Mouse (Mus musculus): ENCODE measurements around the gene Ndufs7.

Gene Ndufs7

DNA sequence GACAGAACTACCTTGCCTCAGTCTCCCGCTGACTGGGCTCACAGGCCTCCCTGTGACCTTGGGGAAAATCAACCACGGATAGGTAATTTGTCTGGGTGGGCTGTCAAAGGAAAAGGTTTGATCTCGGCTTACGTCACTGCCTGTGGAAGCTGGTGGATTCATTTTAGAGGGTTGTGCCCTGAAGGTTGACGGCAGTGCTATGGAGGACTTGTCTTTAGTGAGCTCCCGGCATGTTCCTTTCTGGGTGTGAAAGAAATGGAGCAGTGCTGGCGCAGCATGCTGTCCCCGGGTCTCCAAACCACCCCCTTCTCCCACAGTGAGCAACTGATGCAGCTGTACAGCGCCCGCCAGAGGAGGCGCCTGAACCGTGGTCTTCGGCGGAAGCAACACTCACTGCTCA lies 44.4 kb downstream of the Ndufs7 start:
- DNase-seq (ENCODE audit: low spot score), result no peak

DNA sequence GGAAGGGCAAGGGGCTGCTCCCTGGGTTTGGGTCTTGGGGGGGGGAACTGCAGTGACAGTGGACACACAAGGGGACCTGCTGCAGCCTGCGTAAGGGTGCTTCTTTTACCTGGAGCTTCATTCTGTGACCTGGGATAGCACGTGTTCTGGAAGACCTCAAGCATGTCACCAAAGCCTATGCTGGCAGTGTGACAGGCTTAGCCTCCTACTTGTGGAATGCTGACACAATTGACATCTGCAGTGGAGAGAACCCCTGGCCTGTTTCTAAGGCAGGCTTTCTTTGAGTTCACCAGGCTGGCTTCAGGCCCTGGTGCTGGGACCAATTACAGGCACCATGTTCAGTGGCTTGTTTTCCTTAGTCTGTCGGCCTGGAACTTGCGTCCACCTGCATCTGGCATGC lies 45.4 kb downstream of the Ndufs7 start:
- no peak for DNase-seq (ENCODE audit: low spot score)

DNA sequence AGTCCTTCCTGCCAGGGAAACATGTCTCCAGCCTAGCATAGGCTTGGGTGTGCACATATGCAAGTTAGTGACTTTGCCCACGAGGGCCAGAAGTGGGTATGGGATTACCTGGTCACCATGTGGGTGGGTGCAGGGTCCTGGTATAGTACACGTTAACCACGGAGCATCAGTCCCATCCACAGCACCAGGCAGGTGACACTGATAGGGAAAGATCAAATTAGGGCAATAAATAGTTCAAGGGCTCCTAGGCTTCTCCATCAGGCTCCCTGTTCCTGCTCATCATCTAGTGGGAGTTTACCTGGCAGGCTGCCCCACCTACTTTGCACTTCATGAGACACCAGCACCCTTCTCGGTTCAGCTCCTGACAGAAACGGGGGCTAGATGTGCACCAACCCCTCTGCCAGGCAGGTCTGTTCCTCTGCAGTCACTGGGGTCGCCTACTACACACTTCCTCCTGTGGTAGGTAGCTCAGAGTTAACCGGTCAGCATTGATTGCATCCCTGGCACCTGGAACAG lies 45.9 kb downstream of the Ndufs7 start:
- no peak for DNase-seq (ENCODE audit: low spot score)

DNA sequence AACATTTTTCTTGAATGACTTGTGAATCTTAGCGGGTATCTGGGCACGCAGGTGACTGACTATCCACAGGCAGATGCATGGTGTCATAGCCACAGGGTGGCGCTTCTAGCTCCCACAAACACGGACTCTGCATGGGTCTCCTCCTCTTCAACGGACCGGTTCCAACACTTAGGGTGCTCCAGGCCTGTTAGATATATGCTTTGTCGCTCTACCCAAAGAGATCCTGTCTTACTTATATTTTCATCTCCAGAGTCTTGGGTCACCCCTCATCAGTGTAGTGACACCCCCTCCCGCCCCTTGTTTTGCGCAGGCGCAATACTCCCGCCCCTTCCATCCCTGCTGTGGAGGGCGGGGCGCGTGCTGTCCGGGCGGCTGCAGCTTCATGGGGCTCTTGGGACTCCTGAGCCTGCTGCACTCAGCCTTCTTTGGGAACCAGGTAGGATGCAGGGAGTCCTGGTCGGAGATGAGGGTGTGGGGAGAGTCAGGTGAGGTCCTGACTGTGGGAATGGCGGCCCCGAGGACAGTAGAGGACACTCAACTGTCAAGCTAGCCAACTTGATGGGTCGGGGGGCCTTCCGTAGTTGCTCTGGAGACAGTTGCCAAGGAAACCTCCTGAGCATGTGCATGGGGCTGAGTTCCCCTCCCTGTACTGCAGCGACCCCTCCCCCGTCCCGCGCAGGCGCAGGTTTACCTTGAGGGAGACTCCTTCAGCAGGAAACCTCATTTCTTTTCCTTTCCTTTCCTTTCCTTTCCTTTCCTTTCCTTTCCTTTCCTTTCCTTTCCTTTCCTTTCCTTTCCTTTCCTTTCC lies 46.9 kb downstream of the Ndufs7 start, which contains the start of gene Apc2:
Apc2 (plus strand) TSS at position 360 of the 808 bp plus-strand sequence.
- peak; percentile 85 for DNase-seq (ENCODE audit: low spot score)

DNA sequence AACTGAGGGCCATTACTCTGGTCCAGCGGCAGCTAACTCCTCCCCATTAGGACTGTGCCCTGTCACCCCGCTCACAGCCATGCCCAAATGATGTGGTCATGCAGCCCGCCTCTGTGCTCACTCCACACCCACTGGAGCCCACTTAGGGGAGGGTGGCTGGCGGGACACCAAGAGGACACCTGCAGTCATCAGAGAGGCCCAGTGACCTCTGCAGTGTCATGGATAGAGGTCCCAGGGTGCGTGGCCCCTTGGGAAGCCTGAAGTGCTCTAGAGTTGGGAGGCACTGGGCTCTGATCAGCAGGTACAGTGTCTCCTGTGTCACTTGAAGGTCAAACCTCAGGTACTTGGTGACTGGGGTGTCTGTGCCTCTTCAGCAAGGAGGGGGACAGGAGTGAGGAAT lies 47.9 kb downstream of the Ndufs7 start:
- no peak for DNase-seq (ENCODE audit: low spot score)

DNA sequence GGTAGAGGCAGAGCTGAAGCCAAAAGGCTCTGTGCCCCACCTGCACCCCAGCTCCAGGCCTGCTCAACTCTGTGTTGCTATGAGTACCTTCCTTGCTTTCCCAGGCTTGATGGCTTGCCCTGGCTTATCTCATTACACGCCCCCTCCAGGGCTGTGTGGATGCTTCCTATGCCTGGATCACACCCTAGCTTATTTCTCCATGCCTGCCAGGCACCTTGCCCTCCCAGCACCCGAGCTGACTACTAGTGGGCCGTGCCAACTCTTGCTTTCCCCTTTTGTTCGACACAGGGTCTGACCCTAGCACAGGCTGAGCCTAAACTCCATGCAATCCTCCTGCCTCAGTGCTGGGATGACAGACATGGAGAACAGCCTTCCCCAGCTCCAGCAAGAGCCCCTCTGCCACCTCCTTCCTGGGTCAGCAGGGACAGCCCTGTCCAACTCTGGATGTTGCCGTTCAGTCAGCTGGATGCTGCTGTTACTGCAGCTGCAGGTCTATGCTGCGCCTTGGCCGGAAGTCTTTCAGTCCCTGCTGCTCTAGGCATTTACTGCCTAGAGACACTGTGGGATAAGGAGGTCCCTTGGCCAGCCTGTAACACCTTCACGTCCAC lies 48.7 kb downstream of the Ndufs7 start:
- no peak for DNase-seq (ENCODE audit: low spot score)

DNA sequence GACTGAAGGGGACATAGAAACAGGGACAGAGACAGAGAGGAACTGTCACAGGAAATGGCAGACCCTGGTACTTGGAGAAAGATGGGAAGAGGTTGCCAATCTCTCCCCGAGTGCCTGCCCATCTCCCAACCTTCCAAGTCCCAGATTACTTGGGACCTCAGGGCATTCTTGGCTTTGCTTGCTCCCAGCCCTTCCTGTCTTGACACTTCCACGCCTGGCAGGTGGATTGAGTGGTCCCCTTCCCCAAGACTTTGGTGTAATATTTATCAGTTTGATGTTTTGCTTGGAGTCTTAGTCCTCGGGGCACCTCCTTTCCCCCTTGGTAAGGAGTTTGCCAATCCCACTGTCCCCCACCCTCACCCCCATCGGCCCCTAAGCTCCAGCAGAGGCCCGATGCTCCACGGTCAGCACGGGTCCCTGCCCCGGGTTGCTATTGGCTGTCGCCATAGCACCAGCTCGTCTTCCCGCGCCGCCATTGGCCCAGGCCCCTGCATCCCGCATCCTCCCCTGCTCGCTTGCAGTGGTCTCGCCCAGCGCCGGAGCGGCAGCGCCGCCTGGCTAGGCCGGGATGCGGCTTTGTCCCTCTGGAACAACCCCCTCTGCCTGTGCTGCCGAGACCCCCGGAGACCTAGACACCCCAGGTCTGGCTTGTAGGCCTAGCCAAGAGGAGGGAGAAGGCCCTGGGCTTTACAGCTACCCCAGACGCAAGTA lies 49.8 kb downstream of the Ndufs7 start:
- peak; percentile 89 for DNase-seq (ENCODE audit: low spot score)

DNA sequence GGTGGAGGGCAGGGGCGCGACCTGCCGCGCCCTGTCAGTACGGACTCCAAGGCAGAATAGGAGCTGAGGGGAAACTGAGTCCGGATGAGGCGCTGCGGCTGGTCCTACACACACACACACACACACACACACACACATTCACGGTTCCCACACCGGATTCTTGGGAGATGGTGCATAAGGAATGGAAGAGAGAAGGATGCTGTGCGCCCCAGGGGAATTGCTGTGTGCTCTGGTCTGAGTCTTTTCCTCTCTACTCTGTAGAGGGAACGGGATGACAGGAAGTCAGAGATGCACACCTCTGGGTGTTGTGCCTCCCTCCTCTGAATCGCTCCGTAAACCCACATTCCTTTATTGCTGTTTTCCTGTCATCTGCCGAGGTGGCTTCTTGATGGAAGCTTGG lies 50.4 kb downstream of the Ndufs7 start:
- DNase-seq (ENCODE audit: low spot score), result peak; percentile 46

DNA sequence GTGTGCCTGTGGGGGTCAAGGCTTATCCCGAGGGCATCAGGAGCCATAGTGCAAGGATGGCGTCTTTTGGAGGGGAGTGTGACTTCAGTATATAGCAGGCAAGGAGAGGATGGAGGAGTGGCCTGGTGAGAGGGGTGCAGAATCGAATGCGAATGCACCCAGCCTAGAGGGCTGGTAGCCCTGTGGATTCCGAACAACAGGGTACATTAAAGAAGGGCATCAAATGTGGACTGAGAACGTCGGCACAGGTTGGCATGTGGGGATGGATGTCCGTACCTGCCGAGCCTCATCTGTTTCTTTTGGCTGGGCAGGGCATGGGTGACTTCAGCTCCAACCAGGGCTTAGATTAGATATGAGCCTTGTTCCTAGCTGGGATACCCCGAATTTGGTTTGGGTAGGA lies 50.9 kb downstream of the Ndufs7 start:
- DNase-seq (ENCODE audit: low spot score), result no peak

DNA sequence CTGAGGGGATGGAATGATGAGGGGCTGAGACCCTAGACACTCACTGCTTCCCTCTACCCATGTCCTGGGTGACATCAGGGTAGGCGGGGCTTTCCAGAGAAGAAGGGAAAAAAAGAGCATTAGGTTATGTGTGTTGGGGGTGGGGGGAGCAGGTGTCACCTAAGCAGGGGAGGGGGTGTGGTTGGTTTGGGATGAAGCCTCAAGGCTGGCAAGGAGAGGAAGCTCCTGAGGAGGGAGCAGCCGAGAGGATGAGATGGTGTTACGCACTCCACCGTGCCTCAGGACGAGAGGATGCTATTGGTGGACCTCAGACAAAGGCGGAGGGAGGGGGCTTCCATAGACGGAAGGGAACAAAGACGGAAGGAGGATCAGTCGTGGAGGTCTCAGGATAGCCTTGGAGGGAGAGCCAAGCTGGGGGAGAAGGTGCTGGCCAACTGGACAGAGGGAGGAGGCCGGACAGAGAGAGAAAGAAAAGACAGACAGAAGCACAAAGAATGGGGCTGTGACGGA lies 51.8 kb downstream of the Ndufs7 start:
- DNase-seq (ENCODE audit: low spot score), result peak; percentile 65

DNA sequence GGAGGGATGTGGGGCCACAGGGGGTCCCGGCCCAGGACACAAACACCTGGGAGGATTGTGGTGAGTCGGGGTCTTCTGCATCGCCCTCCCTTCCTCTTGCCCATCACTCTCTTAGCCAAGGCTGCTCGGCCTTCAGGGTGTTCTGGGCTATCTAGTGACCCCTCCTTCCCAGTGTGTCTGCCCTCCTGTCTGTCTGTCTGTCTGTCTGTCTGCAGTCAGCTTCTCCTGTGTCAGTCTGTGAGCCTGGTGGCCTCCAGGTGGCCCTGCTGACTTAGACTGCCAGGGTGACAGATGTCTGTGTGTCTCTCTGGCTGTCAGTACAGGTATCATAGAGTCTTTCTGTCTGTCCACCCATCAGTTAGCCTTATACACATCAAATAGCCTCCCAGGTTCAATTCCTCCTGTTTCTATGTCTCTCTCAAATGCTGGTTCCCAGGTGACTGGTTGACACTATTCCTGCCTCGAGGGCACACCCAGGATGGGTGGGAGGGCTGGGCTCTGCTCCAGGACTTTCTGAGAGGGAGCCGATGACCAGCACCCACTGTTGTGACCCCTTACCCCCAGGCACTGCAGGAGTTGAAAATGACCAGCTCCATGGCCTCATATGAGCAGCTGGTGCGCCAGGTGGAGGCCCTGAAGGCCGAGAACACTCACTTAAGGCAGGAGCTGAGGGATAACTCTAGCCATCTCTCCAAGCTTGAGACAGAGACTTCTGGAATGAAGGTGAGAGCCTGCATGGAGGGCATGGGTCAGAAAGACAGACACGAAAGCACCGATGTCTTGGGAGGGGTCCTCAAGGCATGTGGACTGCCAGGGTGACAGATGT lies 52.5 kb downstream of the Ndufs7 start:
- no peak for DNase-seq (ENCODE audit: low spot score)

DNA sequence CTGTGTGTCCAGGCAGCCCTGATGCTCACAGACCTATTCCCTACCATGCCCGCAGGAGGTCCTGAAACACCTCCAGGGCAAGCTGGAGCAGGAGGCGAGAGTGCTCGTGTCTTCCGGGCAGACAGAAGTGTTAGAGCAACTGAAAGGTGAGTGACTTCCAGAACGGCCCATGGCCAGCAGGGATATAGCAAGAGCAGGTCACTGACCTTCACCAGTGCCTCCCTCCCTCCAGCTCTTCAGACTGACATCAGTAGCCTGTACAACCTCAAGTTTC lies 53.1 kb downstream of the Ndufs7 start:
- DNase-seq (ENCODE audit: low spot score), result no peak

DNA sequence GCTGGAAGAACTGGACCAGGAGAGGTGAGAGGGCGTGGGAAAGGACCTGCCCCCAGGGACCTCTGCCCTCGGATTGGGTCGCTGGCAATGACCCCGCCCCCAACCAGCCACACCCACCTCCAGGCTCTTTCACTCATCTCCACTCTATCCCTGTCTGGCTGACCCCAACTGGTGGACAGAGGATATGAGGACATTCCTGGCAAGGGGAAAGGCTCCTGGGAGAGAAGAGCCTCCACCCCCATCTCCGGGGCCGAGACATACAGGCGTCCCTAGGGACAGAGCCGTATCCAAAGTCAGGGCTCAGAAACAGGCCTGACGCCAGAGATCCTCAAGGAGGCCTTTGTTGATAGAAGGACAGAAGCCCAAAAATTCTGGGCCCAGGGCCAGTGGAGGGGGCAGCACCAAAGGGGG lies 53.6 kb downstream of the Ndufs7 start:
- peak; percentile 74 for DNase-seq (ENCODE audit: low spot score)

DNA sequence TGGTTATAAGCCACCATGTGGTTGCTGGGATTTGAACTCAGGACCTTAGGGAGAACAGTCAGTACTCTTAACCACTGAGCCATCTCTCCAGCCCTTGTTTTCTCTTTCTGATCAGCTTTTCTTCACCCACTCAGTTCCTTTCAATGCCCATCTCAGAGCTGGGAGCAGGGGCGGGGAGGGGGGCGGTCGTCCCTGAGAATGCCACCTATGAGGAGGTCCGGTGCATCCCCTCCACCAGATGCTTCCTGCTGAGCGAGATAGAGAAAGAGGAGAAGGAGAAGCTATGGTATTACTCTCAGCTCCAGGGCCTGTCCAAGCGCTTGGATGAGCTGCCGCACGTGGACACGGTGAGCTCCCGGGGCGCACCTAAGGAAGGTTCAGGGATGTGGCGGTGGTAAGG lies 55.5 kb downstream of the Ndufs7 start:
- DNase-seq (ENCODE audit: low spot score), result no peak

DNA sequence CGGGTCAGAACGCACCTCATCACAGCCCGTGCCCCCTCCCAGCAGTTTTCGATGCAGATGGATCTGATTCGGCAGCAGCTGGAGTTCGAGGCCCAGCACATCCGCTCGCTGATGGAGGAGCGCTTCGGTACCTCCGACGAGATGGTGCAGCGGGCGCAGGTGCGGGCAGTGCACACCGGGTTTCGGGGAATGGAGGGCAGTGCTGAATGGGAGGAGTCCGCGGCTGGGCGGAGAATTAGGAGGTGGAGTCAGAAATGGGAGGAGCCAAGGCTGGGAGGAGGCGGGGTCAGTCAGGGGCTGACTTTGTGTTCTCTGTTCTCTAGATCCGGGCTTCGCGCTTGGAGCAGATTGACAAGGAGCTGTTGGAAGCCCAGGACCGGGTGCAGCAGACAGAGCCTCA lies 55.9 kb downstream of the Ndufs7 start:
- DNase-seq (ENCODE audit: low spot score), result no peak

Measured in embryo, embryonic 10.5 days (tissue).